Mouse (Mus musculus): Measurements from ENCODE around the gene Opcml. TPM values are rescaled to one million over a fixed set of nuclear protein-coding genes. Genes with fewer than 3 reads are reported as not detected.

Opcml gene
- total RNA-seq, 2 experiments from 2014 or later, result 318 to 348 TPM

GRCm38 (mm10) chr9:28605561-28605960, 815.0 kb downstream of the Opcml start:
- DNase-seq (ENCODE audit: low spot score in 2 of 2), result no peak

GRCm38 (mm10) chr9:28613683-28614620, 823.4 kb downstream of the Opcml start:
- no peak for DNase-seq (ENCODE audit: low spot score in 2 of 2)

GRCm38 (mm10) chr9:28615447-28615846, 824.9 kb downstream of the Opcml start:
- no peak for DNase-seq (ENCODE audit: low spot score in 2 of 2)

GRCm38 (mm10) chr9:28617666-28618065, 827.1 kb downstream of the Opcml start:
- no peak for DNase-seq (ENCODE audit: low spot score in 2 of 2)

GRCm38 (mm10) chr9:28618186-28618892, 827.8 kb downstream of the Opcml start:
- no peak for DNase-seq (ENCODE audit: low spot score in 2 of 2)

GRCm38 (mm10) chr9:28621939-28622338, 831.4 kb downstream of the Opcml start:
- no peak for DNase-seq (ENCODE audit: low spot score in 2 of 2)

- no peak for DNase-seq (ENCODE audit: low spot score in 2 of 2)
Measured at GRCm38 (mm10) chr9:28624870-28625269, 834.3 kb downstream of the Opcml start.

GRCm38 (mm10) chr9:28642766-28643165, 852.2 kb downstream of the Opcml start:
- DNase-seq (ENCODE audit: low spot score in 2 of 2), result no peak

- no peak for DNase-seq (ENCODE audit: low spot score in 2 of 2)
Measured at GRCm38 (mm10) chr9:28644063-28644462, 853.5 kb downstream of the Opcml start.

GRCm38 (mm10) chr9:28650089-28650488, 859.5 kb downstream of the Opcml start:
- DNase-seq (ENCODE audit: low spot score in 2 of 2), result no peak

GRCm38 (mm10) chr9:28659996-28660395, 869.4 kb downstream of the Opcml start:
- no peak for DNase-seq (ENCODE audit: low spot score in 2 of 2)

GRCm38 (mm10) chr9:28662882-28663281, 872.3 kb downstream of the Opcml start:
- DNase-seq (ENCODE audit: low spot score in 2 of 2), result peak in 1 of 2 experiments; percentile 34

- DNase-seq (ENCODE audit: low spot score in 2 of 2), result no peak
Measured at GRCm38 (mm10) chr9:28680309-28680708, 889.7 kb downstream of the Opcml start.

- DNase-seq (ENCODE audit: low spot score in 2 of 2), result no peak
Measured at GRCm38 (mm10) chr9:28681252-28682037, 890.9 kb downstream of the Opcml start.

GRCm38 (mm10) chr9:28683951-28684470, 893.4 kb downstream of the Opcml start:
- DNase-seq (ENCODE audit: low spot score in 2 of 2), result peak; percentile 19 to 69

- peak in 1 of 2 experiments; percentile 50 for DNase-seq (ENCODE audit: low spot score in 2 of 2)
Measured at GRCm38 (mm10) chr9:28686942-28687611, 896.5 kb downstream of the Opcml start.

- DNase-seq (ENCODE audit: low spot score in 2 of 2), result peak; percentile 41 to 61
Measured at GRCm38 (mm10) chr9:28690134-28690533, 899.6 kb downstream of the Opcml start.

- DNase-seq (ENCODE audit: low spot score in 2 of 2), result no peak
Measured at GRCm38 (mm10) chr9:28705796-28706195, 915.2 kb downstream of the Opcml start.

- DNase-seq (ENCODE audit: low spot score in 2 of 2), result no peak
Measured at GRCm38 (mm10) chr9:28714544-28714943, 924.0 kb downstream of the Opcml start.

GRCm38 (mm10) chr9:28720186-28720585, 929.6 kb downstream of the Opcml start:
- DNase-seq (ENCODE audit: low spot score in 2 of 2), result no peak

Data from layer of hippocampus, postnatal 14 days (tissue).